Mouse (Mus musculus) midbrain, embryonic 12.5 days (tissue): Measurements from ENCODE around the gene Tmem120b. TPM values are rescaled to one million over a fixed set of nuclear protein-coding genes. Genes with fewer than 3 reads are reported as not detected.
A peak's percentile ranks its signal among the peaks of the same experiment; 100 is the strongest.

Source experiments
- ATAC-seq: fragments of 200-750 bp; cut with Nextera tagmentation; 2 replicates; pipeline ENCODE4 v1.8.0; 2017; ENCODE audit warnings: low read depth, moderate TSS enrichment, moderate library complexity; ENCODE audit not compliant: low FRiP score
- H3K27ac ChIP-seq: fragments of 300-500 bp; sonication (generic); replicated peaks from 2 replicates; pipeline ENCODE4 v1.5.1; 2016; ENCODE audit warnings: mild to moderate bottlenecking
- H3K27me3 ChIP-seq: fragments of 300-500 bp; sonication (generic); 2 replicates; pipeline ENCODE4 v1.6.1; 2016; ENCODE audit warnings: mild to moderate bottlenecking
- H3K36me3 ChIP-seq: fragments of 300-500 bp; sonication (generic); 2 replicates; pipeline ENCODE4 v1.6.1; 2016
- H3K4me1 ChIP-seq: fragments of 300-500 bp; sonication (generic); 2 replicates; pipeline ENCODE4 v1.6.1; 2016
- H3K4me2 ChIP-seq: fragments of 300-500 bp; sonication (generic); replicated peaks from 2 replicates; pipeline ENCODE4 v1.6.1; 2016; ENCODE audit warnings: mild to moderate bottlenecking, moderate library complexity
- H3K4me3 ChIP-seq: fragments of 300-500 bp; sonication (generic); 2 replicates; pipeline ENCODE4 v1.5.1; 2016; ENCODE audit warnings: mild to moderate bottlenecking
- H3K9ac ChIP-seq: fragments of 300-500 bp; sonication (generic); replicated peaks from 2 replicates; pipeline ENCODE4 v1.6.1; 2016; ENCODE audit warnings: mild to moderate bottlenecking, moderate library complexity
- H3K9me3 ChIP-seq: fragments of 300-500 bp; sonication (generic); 2 replicates; pipeline ENCODE4 v1.6.1; 2016; ENCODE audit warnings: mild to moderate bottlenecking
- WGBS: fragments of 180-500 bp; shearing (Covaris S2); methylation state at CpG from one replicate; pipeline ENCODE4 v1.1.7; 2016; 5-methylcytosine and 5-hydroxymethylcytosine counted together
- polyA plus RNA-seq: library from polyadenylated mRNA; unstranded; fragments of >200 nt; fragmentation: Nextera tagmentation; extraction: Ambion mirVana; gene quantifications from 2 replicates; pipeline ENCODE4 v1.2.1, GENCODE M21; 2016

Tmem120b gene
- polyA plus RNA-seq, 1 experiment from 2014 or later = 12.7 TPM

- Histone ChIP-seq H3K4me2 (no peak overlapping the region), H3K4me3 (no peak overlapping the region), H3K9ac (no peak overlapping the region), H3K36me3 (peaks cover 27% of the 10 kb centered on the region), H3K27ac (no peak overlapping the region), H3K9me3 (no peaks in the 10 kb centered on the region), H3K4me1 (peaks cover 4% of the 10 kb centered on the region; the same call in 1 of the 2 replicates), H3K27me3 (no peaks in the 10 kb centered on the region)
- no peak for ATAC-seq
- WGBS = 69% methylated on average over 7 of the region's 7 CpGs
Observed at GRCm38 (mm10) chr5:123120624-123121215, 52.5 kb downstream of the Tmem120b start.

GRCm38 (mm10) chr5:123122181-123122580 is 54.0 kb downstream of the Tmem120b start:
- H3K9me3 ChIP-seq = no peaks in the 10 kb centered on the region
- no peak overlapping the region for H3K4me2 ChIP-seq
- no peaks in the 10 kb centered on the region for H3K27me3 ChIP-seq
- H3K4me3 ChIP-seq = no peak overlapping the region
- H3K36me3 ChIP-seq = peaks cover 32% of the 10 kb centered on the region
- H3K27ac ChIP-seq = no peak overlapping the region
- WGBS = 93% methylated on average over 4 of the region's 4 CpGs
- H3K9ac ChIP-seq = no peak overlapping the region
- peaks cover 4% of the 10 kb centered on the region; the same call in 1 of the 2 replicates for H3K4me1 ChIP-seq
- no peak for ATAC-seq

- Histone ChIP-seq H3K27ac (no peak overlapping the region), H3K27me3 (no peaks in the 10 kb centered on the region), H3K9me3 (no peaks in the 10 kb centered on the region), H3K4me2 (no peak overlapping the region), H3K36me3 (peaks cover 59% of the 10 kb centered on the region), H3K9ac (no peak overlapping the region), H3K4me1 (peaks cover 4% of the 10 kb centered on the region; the same call in 1 of the 2 replicates), H3K4me3 (no peak overlapping the region)
- 84% methylated on average over 6 of the region's 6 CpGs for WGBS
- no peak for ATAC-seq
Observed at GRCm38 (mm10) chr5:123125105-123125504, 56.9 kb downstream of the Tmem120b start.

GRCm38 (mm10) chr5:123125638-123126406 is 57.6 kb downstream of the Tmem120b start:
- Histone ChIP-seq H3K27me3 (no peaks in the 10 kb centered on the region), H3K4me1 (peaks cover 3% of the 10 kb centered on the region; the same call in 1 of the 2 replicates), H3K27ac (no peak overlapping the region), H3K9ac (no peak overlapping the region), H3K36me3 (peaks cover 63% of the 10 kb centered on the region), H3K9me3 (no peaks in the 10 kb centered on the region), H3K4me3 (no peak overlapping the region), H3K4me2 (no peak overlapping the region)
- 87% methylated on average over 18 of the region's 18 CpGs for WGBS
- no peak for ATAC-seq

DNA sequence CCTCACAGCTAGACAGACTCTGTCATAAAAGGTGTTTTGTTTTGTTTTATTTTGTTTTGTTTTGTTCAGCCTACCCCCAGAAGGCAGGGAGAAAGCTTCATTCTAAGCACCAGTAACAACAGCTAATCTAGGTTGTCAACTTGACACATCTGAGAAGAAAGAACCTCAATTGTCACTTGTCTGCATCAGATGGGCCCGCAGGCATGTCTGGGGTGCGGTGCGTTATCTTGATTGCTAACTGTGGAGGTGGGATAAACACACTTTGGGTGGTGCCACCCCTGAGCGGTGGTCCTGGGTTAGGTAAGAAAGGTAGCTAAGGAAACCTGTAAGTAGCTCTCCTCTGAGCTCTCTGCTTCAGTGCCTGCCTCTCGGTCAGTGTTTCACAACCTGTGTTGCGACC is 58.8 kb downstream of the Tmem120b start:
- H3K4me3 ChIP-seq = no peak overlapping the region
- ATAC-seq = no peak
- H3K9me3 ChIP-seq = no peaks in the 10 kb centered on the region
- H3K9ac ChIP-seq = no peak overlapping the region; the same call in 1 of the 2 replicates
- H3K4me1 ChIP-seq = peaks cover 8% of the 10 kb centered on the region
- peaks cover 68% of the 10 kb centered on the region for H3K36me3 ChIP-seq
- 85% methylated on average over 6 of the region's 6 CpGs for WGBS
- no peak overlapping the region for H3K27ac ChIP-seq
- H3K27me3 ChIP-seq = peaks cover 7% of the 10 kb centered on the region; the same call in 1 of the 2 replicates
- H3K4me2 ChIP-seq = no peak overlapping the region

DNA sequence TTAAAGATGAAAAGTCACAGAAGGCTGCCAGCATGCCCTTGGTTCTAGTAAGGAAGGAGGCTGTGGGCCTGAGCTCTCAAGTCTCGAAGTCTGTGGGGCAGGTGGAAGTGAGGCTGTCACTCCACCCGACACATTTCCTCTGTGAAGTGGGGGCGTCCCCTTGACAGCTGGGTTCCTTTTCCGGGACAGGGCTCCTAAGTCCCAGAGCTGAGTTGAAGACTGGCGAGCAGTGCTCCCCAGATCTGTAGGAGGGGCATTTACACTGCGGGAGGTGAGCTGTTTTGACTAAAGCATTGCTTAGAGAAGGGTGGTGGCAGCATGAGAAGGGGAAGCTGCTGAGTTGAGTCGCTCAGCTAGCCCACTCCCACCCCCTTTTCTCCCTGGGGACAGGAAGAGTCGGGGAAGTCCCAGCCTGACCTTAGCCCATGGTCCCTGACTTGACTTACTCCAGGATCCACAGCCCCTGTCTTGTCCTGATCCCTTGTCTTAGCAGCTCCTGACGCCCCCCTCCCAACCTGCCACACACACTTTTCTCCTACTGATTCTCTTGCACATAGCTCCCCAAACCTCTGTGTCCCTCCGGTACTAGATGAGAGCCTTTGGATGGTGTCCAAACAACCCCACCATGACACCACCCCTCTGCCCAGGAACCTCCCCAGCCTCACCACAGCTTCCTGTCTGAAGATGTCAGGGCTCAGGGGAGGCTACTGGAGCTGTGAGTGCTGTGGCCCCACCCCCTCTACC is 60.4 kb downstream of the Tmem120b start:
- peaks cover 7% of the 10 kb centered on the region; the same call in 1 of the 2 replicates for H3K27me3 ChIP-seq
- H3K4me1 ChIP-seq = peaks cover 23% of the 10 kb centered on the region
- ATAC-seq = no peak
- no peak overlapping the region for H3K4me2 ChIP-seq
- no peaks in the 10 kb centered on the region for H3K9me3 ChIP-seq
- peaks cover 58% of the 10 kb centered on the region for H3K36me3 ChIP-seq
- H3K9ac ChIP-seq = no peak overlapping the region
- 58% methylated on average over 10 of the region's 10 CpGs for WGBS
- no peak overlapping the region for H3K27ac ChIP-seq
- no peak overlapping the region for H3K4me3 ChIP-seq

DNA sequence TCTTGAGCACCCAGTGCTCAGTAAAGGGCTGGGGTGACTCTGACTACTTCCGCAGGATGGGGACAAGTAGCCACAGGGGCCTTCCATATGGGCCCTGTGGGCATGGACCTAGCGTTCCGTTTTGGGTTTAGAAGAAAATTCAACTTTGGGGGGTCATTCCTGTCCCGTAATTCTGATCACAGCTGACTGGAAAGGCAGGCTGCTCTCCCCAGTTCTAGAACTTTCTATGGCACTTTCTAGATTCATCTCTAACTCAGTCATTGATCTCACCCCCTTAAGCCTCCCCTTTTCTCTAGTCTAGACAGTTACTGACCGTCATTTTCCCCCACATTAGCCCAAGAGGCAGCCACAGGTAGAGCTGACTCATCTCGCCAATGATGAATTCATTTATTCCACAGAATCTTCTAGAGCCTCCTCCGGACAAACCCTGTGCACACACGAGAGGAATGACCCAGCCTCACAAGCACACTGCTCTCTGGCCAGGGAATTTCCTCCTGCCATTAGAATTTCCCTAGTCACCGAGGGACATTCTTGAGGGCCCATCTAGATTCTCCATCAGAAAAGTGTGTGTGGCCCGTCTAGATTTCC is 61.0 kb downstream of the Tmem120b start:
- Histone ChIP-seq H3K36me3 (peaks cover 59% of the 10 kb centered on the region), H3K4me3 (no peak overlapping the region), H3K4me1 (peaks cover 30% of the 10 kb centered on the region), H3K4me2 (no peak overlapping the region), H3K9ac (no peak overlapping the region), H3K27ac (no peak overlapping the region), H3K27me3 (peaks cover 7% of the 10 kb centered on the region; the same call in 1 of the 2 replicates), H3K9me3 (no peaks in the 10 kb centered on the region)
- 87% methylated on average over 10 of the region's 10 CpGs for WGBS
- ATAC-seq = no peak

DNA sequence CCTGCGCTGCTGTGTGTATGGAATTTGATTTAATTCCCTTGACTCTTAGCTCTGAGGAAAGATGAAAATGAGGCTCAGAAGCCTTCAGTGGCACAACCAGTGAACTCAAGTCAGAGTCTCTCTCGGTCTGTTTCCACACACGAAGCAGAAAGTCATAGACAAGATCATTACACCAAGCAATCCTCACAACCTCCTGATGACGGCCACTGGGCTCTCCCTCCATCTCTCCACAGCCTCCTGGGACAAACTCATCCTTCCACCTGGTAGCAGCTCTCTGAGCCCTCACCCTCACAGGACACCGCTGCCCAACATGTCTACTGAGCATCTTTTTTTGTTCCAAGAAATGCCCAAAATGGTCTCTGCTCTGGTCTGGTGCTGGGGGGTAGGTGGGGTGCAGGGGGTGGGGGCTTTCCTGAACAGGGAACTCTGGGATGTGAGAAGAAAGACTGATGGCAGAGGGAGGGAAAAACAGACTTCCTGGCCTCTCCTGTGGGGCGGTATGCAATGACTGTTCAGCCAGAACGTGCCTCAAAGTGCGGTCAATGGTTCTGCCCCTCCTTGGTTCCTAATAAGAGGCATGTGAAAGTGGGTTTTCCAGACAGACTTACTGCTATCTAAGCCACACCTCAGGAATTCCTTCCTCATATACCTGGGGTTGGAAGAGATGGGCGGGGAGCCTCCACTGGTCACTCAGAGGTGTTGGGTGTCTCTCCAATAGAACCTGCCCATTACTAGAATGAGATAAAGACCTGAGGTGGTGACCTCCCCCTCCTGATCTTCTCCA is 62.0 kb downstream of the Tmem120b start:
- Histone ChIP-seq H3K9me3 (no peaks in the 10 kb centered on the region), H3K36me3 (peaks cover 64% of the 10 kb centered on the region), H3K4me1 (peaks cover 40% of the 10 kb centered on the region), H3K4me2 (no peak overlapping the region), H3K27me3 (peaks cover 7% of the 10 kb centered on the region; the same call in 1 of the 2 replicates), H3K9ac (no peak overlapping the region), H3K4me3 (no peak overlapping the region), H3K27ac (no peak overlapping the region)
- no peak for ATAC-seq
- WGBS = 91% methylated on average over 9 of the region's 9 CpGs

DNA sequence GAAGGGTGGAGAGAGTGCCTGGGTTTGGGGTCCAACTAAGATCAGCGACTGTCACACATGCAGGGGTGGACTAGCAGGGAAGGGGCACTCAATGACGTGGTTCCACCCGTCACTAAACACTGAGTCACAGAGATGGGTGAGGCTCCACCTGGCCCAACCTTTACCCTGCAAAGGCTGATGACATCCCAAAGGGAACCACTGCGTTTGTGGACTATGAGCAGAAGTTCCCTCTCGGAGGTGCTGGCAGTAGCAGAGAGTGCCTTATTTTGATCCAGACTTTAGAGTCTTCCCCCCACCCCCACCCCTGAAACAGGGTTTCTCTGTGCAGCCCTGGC is 62.6 kb downstream of the Tmem120b start:
- 95% methylated on average over 5 of the region's 5 CpGs for WGBS
- ATAC-seq = no peak
- H3K27me3 ChIP-seq = peaks cover 7% of the 10 kb centered on the region; the same call in 1 of the 2 replicates
- H3K4me3 ChIP-seq = no peak overlapping the region
- peaks cover 45% of the 10 kb centered on the region for H3K4me1 ChIP-seq
- no peak overlapping the region for H3K9ac ChIP-seq
- H3K9me3 ChIP-seq = no peaks in the 10 kb centered on the region
- H3K36me3 ChIP-seq = peaks cover 59% of the 10 kb centered on the region
- no peak overlapping the region for H3K27ac ChIP-seq
- H3K4me2 ChIP-seq = no peak overlapping the region

GRCm38 (mm10) chr5:123132308-123133071 is 64.3 kb downstream of the Tmem120b start, which contains the start of gene Rhof:
Gene Rhof (minus strand): TSS chr5:123132692.
- 4% methylated on average over 43 of the region's 44 CpGs for WGBS
- Histone ChIP-seq H3K9me3 (no peaks in the 10 kb centered on the region), H3K4me2 (peak within 1 kb of the TSS; percentile 100), H3K4me1 (peaks cover 62% of the 10 kb centered on the region), H3K36me3 (peaks cover 54% of the 10 kb centered on the region), H3K27me3 (peaks cover 7% of the 10 kb centered on the region; the same call in 1 of the 2 replicates), H3K4me3 (peak within 1 kb of the TSS; percentile 25), H3K9ac (peak within 1 kb of the TSS; percentile 35), H3K27ac (peak within 1 kb of the TSS; percentile 80)
- peak; percentile 59 for ATAC-seq
